Mouse (Mus musculus): ENCODE measurements around the gene Pld5.
"Not testable (repeated sequence)": the region's sequence is repeated elsewhere in the genome, so short reads cannot be mapped to it uniquely, and the experiment has no call there.

The Pld5 gene

DNA sequence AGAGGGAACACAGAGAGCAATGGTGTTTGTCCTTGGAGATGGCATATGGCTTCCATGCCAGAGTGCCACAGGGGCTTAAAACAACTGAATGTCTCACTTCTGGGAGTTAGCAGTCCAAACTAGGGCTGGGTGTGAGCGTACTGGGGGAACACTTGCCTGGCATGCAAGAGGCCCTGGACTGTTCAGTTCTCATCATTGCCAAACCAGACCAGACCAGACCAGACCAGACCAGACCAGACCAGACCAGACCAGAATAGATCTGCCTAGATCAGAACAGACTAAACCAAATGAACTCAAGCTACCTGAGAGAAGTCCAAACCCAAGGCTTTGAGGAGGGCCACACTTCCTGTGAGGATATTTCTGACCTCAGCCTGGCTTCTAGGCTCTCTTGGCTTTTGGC, 228.7 kb downstream of the Pld5 start:
- no peak for DNase-seq (ENCODE audit: low spot score in 2 of 2)

DNA sequence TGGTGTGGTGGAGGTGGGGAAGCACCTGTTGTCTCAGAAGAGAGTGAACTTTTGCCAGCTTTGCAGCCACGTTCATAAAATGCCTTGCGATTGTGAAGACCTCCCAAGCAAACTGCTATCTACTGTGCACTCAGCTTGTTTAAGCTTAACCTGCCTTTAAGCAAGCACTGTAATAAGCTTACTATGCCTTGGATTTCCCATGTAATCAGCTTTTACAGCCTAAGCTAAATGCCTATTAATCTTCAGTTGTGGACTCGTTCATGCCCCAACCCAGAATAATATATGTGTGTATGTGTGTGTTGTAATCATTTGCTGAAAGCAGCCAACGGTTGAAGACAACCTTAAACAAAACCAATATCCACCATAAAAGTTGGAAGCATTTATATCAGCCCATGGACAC, 232.1 kb downstream of the Pld5 start:
- DNase-seq (ENCODE audit: low spot score in 2 of 2), result no peak

DNA sequence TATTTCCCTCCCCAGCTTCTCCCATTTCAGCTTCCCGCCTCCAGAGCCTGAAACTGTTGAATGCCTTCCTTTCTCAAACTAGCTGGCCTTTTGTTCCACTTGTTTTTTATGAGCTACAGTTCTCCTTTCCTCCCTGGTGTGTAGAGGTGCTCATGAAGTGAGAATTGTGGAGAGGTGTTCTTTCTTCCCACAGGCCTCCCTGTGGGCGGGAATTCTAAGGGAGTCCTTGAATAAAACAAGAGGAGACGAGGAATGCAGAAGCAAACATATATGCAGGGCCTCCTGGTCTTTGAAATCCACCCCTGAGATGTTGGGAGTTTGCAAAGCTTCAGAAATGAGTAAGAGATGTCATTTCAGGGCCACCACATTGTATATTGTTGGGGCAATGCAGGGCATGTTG, 235.2 kb downstream of the Pld5 start:
- DNase-seq (ENCODE audit: low spot score in 2 of 2), result no peak

DNA sequence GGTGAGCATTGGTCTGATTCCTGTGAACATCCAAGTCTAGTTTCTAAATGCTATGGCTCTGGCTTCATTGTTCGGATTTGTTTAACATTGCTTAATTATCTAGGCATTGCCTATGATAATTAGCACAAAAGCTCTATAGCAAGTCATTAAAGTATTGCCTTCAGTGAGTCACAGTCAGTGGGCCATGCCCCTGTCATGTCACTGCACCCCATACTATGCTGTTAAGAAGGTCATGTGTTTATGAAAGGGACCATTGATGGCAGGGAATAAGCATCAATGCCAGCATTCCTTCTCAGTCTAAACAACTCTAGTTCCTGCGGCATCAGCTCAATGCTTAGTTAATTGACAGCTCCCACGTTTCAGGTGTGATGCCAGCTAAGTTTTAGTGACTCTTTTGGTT, 239.1 kb downstream of the Pld5 start:
- no peak for DNase-seq (ENCODE audit: low spot score in 2 of 2)

DNA sequence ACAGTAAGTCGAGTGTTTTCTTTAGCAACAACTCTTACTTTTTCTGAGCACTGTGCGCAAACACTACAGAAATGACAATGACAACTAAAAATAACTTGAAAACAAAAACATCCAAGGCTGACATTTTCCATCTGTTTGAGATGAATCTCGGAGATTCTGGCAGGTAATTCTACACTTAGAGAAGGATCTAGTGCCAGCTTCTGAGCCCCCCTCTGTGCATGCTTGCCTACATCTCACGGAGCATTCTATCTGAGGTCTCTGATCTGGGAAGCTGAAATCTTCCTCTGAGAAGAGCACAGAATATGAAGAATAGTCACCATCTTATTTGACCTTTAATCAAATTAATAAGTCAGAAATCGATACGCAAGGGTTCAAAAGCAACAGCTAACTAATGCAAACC, 240.4 kb downstream of the Pld5 start:
- DNase-seq (ENCODE audit: low spot score in 2 of 2), result no peak

DNA sequence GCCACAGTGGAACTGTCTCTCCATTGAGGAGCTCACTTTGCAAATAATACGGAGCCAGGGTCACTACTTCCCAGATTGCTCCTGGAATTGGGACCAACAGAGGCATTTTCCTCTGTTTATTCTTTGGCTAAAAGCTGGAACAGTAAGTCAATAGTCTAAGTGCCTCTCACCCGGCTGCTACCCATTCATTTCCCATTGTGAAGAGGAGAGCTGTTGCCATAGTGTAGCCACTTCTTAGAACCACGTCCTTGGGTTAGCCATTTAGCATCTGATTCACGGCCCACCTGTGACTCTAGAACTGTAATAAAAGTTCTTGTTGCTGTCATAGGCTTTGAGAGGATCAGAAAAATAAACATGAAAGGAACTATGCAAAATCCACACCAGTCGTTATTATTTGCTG, 241.4 kb downstream of the Pld5 start:
- DNase-seq (ENCODE audit: low spot score in 2 of 2), result no peak

DNA sequence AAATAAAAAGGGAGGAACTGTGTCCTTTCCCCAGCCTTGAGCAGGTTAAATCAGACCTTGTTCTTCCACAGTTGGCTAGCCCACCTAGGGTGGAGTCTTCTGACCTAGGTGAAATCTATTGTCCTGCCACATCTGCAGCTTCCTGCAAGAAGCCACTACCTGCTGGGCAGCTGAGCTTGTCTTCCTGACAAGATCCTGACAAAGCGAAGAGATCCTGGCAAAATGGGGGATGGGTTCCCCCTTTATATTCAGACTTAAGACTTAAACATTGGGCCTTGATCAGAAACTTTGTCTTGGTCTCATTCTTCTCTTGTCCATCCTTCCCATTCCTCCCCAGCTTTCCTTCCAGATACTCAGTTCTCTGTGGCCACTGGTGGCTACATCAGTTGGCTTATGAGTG, 246.0 kb downstream of the Pld5 start:
- no peak for DNase-seq (ENCODE audit: low spot score in 2 of 2)

DNA sequence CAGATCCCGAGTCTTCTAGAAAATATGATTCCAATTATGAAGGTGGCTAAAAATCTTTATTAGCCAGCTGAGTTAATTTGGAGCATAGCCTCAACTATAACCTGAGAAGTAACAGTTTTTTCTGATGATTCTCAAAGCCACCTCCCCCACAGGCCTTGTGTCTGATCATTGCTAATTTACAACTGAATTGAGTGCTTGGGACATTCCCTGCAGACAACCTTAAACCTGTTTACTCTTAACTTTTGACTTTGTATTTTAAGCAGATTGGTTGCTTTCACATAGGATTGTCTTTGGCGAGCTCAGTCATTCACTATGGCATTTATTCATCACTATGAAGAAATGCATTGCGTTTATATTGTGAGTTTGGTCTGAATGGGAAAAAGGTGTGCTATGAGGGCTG, 246.7 kb downstream of the Pld5 start:
- DNase-seq (ENCODE audit: low spot score in 2 of 2), result no peak

DNA sequence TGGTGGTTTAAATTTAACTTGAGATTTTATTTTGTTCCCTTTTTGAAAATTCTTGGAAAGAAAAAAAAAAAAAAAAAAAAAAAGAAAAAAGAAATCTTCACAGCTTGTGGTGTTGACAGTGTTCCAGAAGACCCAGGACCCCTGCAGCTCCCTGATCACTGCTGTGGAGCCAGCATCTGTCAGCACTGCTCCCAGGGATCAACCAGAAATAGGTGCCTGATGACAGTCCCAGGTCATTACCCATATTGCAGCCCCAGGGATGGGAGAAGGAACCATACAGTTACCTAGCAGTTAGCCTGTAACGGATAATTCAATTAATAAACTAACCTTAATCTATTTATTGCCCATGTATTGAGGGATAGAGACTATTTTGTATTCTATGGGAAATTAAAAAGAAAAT, 250.6 kb downstream of the Pld5 start:
- DNase-seq (ENCODE audit: low spot score in 2 of 2), result no peak

DNA sequence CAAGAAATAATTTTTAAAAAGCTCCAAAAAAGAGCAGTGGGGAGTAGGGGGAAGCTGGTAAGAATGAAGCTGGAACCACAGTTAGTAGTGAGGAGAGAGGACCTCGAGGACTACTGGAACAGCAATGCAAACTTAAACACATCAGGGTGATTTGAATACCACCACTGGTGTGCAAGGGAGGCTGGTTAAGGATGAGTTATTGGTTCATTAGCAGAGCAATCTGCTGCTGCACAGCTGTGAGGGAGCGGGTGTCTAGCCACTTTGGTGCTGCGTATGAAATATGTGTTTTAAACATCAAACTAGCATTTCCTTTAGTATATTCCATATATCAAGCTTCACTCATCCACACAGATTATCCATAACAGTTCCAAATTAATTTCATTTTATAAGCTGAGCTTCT, 256.6 kb downstream of the Pld5 start:
- DNase-seq (ENCODE audit: low spot score in 2 of 2), result no peak

DNA sequence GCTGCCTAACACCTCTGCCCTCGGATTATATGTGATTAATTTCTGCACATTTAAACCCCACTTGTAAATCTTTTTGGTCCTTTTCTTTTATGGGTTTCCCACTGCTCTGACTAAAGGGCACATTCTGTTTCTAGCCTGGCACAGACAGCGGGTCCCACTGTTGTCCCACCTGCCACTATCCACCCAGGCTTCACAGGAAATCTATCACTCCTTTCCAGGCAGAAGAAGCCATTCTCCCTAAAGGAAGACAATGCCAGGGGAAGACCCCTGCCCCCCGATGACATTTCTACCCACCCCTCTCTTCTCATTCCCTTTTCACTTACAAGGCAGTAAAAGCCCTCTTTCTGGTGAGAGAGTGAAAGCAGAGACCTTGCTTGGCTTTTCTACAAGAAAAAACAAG, 259.0 kb downstream of the Pld5 start:
- DNase-seq (ENCODE audit: low spot score in 2 of 2), result no peak

DNA sequence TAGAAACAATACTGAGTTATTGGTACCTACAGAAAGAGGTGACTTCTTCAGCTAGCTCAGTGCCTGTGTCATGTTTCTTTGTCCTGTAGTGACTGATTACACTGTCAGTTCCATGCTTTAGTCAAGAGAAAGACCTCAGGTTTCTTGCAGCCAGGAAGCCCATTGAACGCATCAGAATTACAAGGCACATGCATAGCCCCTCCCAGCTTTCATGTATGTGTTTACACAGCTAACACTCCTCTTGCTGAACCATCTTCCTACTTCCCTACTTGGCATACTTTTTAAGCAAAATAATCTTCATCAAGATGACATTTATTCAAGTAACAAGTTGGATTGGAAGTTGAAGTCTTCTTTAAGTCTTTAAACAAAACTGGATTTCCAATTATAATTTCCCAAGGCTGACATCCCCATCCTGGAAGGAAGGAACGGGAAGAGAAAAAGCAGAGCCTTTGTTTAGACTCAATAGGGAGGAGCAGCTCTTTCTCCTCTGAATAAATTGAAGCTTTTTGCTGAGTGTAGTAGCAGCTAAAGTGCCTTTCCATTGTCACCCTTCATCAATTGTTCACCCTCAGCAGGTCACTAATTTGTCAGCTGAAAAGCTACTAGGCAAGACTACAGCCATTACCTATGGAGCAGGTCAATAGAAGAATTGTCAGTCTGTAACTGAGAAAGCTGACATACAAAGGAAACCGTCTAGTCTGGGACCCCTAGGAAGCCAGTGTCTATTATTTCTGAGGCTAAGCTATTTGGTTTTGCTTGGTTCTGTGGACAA, 261.4 kb downstream of the Pld5 start:
- no peak for DNase-seq (ENCODE audit: low spot score in 2 of 2)

DNA sequence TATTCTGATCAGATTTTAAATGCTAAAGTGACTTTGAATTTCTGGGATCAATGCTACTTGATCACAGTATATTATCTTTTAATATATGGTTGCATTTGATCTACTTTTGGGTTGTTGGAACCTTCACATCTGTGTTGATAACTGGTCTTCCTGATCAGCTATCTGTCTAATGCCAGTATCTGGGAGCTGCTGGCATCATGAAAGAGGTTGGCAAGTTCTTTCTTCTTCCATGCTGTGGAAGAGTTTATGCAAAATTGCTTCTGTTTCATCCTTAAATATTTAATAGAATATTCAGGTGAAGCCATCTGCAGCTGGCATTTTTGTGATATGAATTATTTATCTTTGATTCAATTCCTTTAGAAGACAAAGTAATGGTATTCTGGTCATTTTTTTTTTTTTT, 263.6 kb downstream of the Pld5 start:
- no peak for DNase-seq (ENCODE audit: low spot score in 2 of 2)

DNA sequence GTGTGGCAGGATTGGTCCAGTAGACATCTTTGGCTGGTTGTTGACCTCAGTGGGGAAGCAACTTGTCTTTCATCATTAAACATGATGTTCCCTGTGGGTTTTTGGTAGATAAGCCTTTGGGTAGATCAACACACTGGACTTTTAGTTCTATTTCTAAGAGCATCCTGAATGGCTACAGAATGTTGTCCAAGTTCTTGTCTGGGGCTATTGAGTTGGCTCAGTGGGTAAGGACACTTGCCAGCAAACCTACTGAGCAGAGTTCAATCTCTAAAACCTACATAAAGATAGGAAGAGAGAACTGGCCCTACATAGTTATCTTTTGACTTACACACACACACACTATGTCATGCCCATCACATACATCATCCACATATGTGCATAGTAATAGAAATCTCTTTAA, 264.0 kb downstream of the Pld5 start:
- no peak for DNase-seq (ENCODE audit: low spot score in 2 of 2)

DNA sequence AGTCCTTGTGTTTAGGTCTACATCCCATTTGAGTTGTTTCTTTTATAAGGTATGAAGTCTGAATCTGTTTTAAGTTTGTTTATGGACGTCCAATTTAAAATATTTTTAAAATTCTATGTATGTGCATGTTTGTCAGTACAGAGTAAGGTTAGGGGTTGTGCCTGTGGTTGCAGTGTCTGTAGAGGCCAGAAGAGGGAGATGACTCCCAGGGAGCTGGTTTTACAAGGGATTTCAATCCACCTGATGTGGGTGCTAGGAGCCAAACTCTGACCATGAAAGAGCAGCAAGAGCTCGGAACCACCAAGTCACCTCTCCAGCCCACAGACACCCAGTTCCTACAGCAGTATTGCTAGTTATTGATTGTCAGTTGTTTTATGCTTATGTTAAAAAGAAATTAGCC, 266.7 kb downstream of the Pld5 start:
- DNase-seq (ENCODE audit: low spot score in 2 of 2), result no peak

DNA sequence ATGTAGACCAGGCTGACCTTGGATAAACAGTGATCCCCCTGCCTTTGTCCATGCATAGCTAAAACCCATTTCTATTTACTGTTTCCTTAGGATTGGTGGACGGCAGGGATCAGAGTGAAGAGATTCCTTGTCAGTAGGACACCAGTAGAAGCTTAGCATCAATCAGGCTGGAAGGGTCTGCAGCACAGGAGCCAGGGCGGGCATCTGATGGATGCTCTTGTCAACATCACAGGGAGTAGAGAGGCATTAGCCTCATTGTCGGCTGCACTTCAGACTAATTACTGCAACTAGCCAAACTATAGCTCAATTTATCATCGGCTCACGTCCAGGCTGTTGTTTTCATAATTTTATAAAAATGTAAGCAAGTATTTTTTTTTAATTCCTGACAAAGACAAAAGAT, 274.5 kb downstream of the Pld5 start:
- no peak for DNase-seq (ENCODE audit: low spot score in 2 of 2)

DNA sequence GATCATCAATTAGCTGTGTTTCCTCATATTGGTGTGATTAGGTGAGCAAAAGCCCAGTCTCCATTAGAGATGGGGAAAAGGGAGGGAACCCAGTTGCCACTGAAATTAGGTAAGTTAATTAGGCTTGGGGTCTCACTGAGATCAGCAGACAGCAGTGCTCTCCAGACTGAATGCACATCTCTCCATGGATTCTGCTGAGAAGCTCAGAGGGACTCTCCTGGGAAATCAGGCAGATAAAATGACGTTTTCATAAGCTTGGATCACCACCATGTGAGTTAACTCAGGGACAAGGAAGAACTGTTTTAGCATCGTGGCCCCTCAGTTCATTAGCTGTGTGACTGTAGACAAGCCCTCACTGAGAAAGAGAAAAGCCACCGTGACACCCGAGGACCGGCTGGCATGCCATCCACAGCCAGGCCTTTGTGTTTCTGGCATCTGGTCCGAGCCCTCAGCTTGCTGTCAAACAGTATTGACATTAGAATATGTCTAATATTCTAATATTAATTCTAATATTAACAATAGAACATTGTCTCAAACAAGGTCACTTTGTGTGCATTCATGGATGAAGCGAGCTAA, 277.9 kb downstream of the Pld5 start:
- DNase-seq (ENCODE audit: low spot score in 2 of 2), result no peak

DNA sequence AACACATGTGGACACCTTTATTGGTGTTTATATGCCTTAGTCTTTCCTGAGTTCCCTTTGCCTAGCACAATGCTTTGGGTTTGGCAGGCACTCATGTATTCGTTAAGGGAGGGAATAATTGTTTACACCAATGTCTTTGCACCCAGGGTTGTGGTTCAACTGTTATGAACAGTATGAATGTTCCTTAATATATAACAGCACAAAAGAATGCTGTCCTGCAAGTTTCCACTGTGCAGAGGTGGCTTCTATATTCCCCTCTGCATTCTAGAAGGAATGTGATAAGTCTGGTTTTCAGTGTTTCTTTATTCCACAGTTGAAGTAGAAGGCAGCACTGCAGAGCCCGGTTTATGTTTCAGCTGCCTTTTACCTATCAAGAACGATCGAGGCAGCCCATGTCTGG, 286.2 kb downstream of the Pld5 start:
- no peak for DNase-seq (ENCODE audit: low spot score in 2 of 2)

DNA sequence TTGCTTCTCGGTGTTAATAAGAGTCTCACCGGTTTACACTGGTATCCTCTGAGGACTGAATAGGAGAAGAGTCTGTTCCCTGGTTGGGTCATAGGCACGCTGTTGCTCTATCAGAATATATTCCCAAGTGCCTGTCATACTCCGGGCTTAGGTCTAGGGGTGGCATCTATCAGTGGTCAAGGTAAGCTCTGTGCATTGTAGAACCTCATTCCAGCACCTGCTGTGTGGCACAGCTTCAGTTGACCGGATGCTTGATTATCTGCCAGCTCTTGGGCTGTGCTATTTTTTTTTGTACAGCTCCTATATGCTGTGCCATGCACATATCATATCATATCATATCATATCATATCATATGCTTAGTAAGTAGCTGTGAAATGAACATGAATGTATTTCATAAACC, 286.7 kb downstream of the Pld5 start:
- no peak for DNase-seq (ENCODE audit: low spot score in 2 of 2)

DNA sequence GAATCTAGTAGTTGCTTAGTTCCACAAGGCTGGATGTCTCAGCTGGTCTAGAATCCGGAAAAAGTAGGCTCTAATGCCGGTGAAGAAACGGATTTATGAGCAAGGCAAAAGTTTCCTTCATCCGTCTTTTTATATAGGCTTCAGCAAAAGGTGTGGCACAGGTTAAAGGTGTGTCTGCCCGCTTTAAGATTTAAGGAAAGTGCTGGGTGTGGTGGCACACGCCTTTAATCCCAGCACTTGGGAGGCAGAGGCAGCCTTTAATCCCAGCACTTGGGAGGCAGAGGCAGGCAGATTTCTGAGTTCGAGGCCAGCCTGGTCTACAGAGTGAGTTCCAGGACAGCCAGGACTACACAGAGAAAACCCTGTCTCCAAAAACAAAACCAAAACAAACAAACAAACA, 296.1 kb downstream of the Pld5 start, which contains the start of gene Rbm8a2:
Gene Rbm8a2 (minus strand): TSS at position 101 of the 400 bp plus-strand sequence.
- DNase-seq (ENCODE audit: low spot score in 2 of 2), result not testable (repeated sequence)

DNA sequence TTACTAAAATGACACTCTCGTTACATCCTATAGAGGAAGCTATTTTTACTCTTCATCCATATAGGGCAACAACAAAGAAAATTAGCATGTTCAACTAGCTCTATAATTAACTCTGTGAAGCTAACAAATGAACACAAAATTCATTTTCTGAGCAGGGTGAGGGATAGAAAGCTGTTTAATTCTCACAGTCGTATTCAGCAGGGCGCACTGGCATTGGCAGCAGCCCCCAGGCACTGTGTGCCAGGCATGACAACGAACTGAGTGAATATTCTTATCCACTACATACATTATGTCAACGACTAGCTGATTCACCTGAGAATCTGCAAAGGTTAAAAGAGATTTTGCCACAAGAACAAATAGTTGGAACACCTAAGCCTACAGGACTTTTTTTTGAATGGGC, 304.4 kb downstream of the Pld5 start:
- DNase-seq (ENCODE audit: low spot score in 2 of 2), result no peak

DNA sequence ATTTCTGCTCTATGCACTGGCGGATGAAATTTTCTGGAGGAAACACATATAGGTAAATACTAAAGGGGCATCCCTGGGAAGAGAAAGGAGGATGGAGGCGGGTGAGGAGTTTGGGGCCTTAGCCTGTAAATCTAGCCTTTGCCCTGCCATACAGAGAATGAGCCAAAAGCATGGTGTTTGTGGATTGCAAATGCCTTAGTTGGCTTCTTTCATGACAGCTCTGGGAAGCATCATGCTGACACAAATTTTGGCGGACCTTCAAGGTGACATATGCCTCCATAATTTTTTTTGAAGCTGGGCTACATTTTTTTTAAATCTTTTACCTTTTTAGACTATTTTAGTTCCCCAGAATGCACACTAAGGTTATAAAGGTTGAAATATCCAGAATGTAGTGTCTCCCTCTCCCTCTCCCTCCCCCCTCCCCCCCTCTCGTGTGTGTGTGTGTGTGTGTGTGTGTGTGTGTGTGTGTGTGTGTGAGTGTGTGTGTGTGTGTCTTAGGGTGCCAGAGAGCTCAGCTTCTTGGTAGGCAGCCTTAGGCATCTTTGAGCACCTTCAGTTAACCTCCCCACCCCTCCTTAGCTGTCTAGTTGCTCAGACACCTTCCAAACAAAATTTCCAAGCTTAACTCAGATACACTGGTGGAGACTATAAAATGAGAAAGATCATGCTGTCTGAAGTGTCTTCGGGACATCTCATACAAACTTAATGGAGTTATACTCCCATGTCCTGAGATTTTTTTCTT, 307.9 kb downstream of the Pld5 start:
- DNase-seq (ENCODE audit: low spot score in 2 of 2), result no peak

DNA sequence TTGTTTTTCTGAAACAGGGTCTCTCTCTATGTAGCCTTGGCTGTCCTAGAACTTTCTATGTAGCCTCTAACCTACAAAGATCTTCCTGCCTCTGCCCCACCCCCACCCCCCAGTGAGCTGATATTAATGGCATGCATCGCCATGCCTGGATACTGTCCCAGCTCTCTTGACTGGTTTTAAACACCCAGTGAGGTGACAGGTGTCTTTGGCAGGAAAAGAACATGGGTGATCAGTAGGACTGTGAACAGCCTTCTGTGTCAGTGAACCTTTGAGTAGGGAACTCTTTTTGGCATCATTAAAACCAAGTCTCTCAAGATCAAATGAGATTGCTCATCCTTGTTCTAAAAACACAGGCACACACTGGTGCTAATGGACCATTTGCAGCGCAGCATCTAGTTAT, 313.3 kb downstream of the Pld5 start:
- no peak for DNase-seq (ENCODE audit: low spot score in 2 of 2)

Data from natural killer cell, adult 2 months (primary cell).